Mouse (Mus musculus): ENCODE measurements around the gene Gpkow.

GRCm38 (mm10) chrX:7657221-7657639 is 39.7 kb upstream of the Gpkow start, which contains the start of gene Prickle3:
- TF ChIP-seq ZNF384 (IDR thresholded peaks at IDR 0.05; ENCODE audit: low read depth, low read length) (no peak), CTCF (conservative IDR thresholded peaks at IDR 0.05 in 1 of 2, IDR thresholded peaks at IDR 0.05 in 1 of 2; ENCODE audit: low read depth in 2 of 2, low read length in 2 of 2) (no peak), SIN3A (IDR thresholded peaks at IDR 0.05; ENCODE audit: low read length) (no peak), NRF1 (IDR thresholded peaks at IDR 0.05; ENCODE audit: low read depth, low read length) (no peak), ZKSCAN1 (IDR thresholded peaks at IDR 0.05; ENCODE audit: borderline replicate concordance, low read depth, low read length) (no peak), TBP (conservative IDR thresholded peaks at IDR 0.05; ENCODE audit: low read depth, low read length) (no peak), USF1 (IDR thresholded peaks at IDR 0.05; ENCODE audit: low read depth, low read length) (no peak), POLR2A (IDR thresholded peaks at IDR 0.05; ENCODE audit: low read depth, low read length) (peak; percentile 66)

All from CH12.LX (cell line).